Mouse (Mus musculus): ENCODE data around the gene Dcaf17.

Gene Dcaf17

GRCm38 (mm10) chr2:71121406-71121805 is 66.3 kb downstream of the Dcaf17 start:
- DNase-seq (ENCODE audit: low read depth, low spot score), result no peak

DNA sequence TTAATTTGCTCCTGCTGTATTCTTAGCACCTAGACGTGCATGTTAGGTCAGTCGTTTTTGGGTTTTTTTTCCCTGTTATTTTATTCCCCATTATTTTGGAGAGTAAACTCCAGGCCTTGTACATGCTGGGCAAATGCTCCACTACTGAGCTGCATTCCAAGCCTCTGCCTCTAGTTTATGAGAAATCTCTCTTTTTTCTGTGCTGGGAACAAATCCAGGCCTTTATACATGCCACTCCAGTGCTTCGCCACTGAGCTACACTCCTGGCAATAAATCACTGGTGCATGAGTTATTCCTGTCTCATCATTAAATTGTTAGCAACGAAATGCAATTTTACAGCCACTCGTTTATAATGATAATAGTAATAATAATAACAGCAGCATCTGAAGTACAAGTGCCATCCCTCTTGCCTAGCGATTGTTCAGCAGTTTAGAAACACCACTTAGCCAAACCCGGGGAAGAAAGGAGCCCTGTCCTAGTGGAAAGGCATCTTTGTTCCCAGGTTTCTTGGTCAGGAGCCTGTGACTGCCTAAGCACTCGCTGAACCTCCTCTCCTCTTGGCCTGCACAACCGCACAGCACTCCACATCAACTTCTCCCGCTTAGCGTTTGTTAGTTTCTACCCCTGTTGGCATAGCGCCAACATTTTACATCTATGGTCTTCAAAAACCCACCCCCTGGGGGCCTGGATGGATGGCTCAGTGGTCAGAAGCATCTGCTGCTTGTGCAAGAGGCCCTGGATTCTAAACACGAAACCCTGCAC is 67.3 kb downstream of the Dcaf17 start:
- no peak for DNase-seq (ENCODE audit: low read depth, low spot score)

- DNase-seq (ENCODE audit: low read depth, low spot score), result no peak
Measured at GRCm38 (mm10) chr2:71123591-71123990, 68.5 kb downstream of the Dcaf17 start.

DNA sequence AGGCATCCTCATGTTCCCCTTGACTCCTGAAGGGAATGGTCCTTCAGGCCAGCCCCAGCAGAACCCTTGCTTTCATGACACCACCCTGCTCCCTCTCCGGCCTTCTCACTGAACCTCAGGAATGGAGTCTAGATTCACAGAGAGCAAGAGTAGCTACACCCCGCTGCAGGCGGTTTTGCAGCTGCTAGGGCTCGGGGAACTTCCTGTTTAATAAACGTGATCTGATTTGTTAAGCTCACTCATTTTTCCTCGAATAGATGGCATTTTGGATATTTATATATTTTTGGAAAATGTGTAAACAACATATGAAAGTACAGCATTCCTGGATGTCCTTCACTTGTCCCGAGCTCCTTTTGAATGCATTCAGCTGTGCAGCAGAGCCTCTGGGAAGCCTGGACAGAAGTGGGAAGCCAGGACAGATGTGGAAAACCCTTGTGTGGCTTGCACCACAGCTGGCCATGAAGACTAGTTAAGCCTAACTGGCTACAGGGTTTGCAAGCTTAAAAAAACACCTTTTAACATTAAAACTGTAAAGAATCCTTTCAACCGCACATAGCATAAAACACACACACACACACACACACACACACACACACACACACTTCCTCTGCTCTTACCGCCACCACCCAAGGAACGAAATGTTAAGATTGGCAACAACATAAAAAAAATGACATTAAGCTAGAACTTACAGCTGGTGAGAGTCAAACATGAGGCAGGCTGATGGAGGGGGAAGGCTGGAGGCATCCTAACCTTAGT is 72.8 kb downstream of the Dcaf17 start:
- DNase-seq (ENCODE audit: low read depth, low spot score), result no peak

- DNase-seq (ENCODE audit: low read depth, low spot score), result no peak
Measured at GRCm38 (mm10) chr2:71130366-71130765, 75.2 kb downstream of the Dcaf17 start.

GRCm38 (mm10) chr2:71131866-71132496 is 76.9 kb downstream of the Dcaf17 start:
- no peak for DNase-seq (ENCODE audit: low read depth, low spot score)

DNA sequence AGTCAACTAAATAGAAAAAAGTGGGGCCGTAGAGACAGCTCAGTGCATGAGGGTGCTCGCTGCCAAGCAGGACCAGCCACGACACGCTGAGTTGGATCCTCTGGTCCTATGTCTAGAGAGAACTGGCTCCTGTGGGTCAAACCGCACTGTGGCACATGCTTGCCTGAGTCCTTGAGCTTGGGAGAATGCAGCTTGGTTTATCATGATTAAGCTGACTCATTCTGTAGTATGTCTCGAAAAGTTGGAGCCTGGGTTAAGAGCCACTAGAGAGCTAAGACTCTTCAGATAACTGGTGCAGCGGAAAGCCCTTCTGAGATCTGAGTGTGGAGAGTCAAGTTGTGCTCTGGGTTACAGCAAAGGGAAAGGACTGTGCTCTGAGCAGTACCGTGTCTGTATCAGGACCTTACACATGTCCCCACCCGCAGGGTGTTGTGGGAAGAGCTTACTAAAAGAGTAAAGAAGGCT is 78.9 kb downstream of the Dcaf17 start:
- no peak for DNase-seq (ENCODE audit: low read depth, low spot score)

DNA sequence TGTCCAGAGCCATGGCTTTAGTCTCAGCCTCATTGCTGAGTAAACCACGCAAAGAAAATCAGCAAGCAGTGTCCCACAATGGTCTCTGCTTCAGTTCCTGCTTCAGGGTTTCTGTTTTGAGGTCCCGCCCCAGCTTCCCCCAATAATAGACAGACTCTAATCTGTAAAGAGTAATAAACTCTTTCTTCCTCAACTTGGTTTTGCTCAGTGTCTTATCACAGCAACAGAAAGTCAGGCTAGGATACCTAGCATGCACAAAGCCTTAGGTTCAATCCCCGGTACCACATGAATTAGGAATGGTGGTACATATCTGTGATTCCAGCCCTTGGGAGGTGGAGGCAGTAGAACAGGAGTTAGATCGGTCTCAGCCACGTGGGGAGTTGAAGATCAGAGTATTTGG is 79.7 kb downstream of the Dcaf17 start:
- no peak for DNase-seq (ENCODE audit: low read depth, low spot score)

DNA sequence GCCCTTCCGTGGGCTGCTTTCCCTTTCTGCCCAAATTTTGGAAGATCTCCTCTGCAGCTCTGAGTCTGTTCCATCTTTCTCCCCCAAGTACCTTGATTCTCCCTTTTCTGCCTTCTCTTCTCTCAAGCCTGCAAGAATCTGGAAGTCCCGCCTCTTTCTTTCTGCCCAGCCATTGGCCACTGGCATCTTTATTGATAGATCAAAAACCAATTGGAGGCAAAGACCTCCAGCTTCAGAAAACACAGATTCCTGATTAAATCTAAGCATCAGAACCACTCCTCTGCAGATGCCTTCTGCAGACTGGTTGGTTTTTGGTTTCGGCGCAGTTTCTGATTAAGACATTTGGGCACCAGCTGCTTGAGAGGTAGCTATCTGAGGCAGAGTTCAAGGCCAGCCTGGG is 85.5 kb downstream of the Dcaf17 start:
- DNase-seq (ENCODE audit: low read depth, low spot score), result no peak

GRCm38 (mm10) chr2:71142410-71142809 is 87.3 kb downstream of the Dcaf17 start:
- no peak for DNase-seq (ENCODE audit: low read depth, low spot score)

DNA sequence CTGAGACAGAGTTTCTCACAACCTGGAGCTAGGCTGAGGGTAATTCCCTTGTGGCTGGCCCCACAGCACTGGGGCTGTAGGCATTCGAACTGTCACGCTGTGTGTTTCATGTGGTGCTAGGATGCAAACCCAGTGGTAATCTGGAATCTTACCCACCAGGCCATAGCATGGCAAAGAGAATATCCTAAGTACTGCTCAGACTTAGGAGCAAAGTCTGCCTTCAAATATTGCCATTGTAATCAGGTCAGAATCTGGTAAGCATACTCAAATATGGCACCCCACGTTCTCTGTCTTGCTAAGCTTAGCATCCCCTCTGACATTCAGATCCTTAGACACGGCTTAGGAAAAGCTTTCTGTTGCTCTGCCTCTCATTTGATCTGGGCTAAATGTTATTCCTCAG is 90.7 kb downstream of the Dcaf17 start:
- DNase-seq (ENCODE audit: low read depth, low spot score), result no peak

GRCm38 (mm10) chr2:71146266-71146665 is 91.1 kb downstream of the Dcaf17 start:
- no peak for DNase-seq (ENCODE audit: low read depth, low spot score)

DNA sequence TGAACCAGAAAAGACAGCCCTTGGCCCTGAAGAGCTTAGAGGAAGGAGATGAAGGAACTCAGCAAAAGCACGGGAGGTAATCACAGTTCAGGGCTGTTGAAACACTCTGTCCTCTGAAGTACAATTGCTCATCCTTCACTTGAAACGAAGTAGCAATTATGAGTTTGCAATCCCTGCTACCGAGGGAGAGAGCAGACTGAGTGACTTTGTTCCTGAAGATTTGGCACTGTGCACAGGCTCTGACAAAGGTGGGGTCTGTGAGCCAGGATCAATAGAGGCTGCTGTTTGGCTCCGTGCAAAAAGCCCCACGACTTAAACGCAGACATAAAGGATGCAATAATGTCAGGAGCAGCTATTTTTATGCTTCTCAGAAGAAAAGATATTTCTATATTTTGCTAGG is 92.7 kb downstream of the Dcaf17 start:
- DNase-seq (ENCODE audit: low read depth, low spot score), result no peak

Measured in WW6 (cell line).